Mouse (Mus musculus) hindbrain, embryonic 16.5 days (tissue): Measurements from ENCODE around the gene Ambp. TPM values are rescaled to one million over a fixed set of nuclear protein-coding genes. Genes with fewer than 3 reads are reported as not detected.

Experiments used
- ATAC-seq: fragments of 200-750 bp; cut with Nextera tagmentation; 2 replicates; pipeline ENCODE4 v1.8.0; 2017; ENCODE audit warnings: moderate TSS enrichment, moderate library complexity
- H3K27ac ChIP-seq: fragments of 300-500 bp; sonication (generic); 2 replicates; pipeline ENCODE4 v1.5.1; 2014; ENCODE audit warnings: low read depth, mild to moderate bottlenecking, control low read depth, low read length, moderate library complexity
- H3K27me3 ChIP-seq: fragments of 300-500 bp; sonication (generic); replicated peaks from 2 replicates; pipeline ENCODE4 v1.6.1; 2014; ENCODE audit warnings: low read length; ENCODE audit not compliant: control insufficient read depth, insufficient read depth
- H3K36me3 ChIP-seq: fragments of 300-500 bp; sonication (generic); 2 replicates; pipeline ENCODE4 v1.6.1; 2014; ENCODE audit warnings: mild to moderate bottlenecking, low read length, moderate library complexity, mixed read lengths; ENCODE audit not compliant: control insufficient read depth, insufficient read depth
- H3K4me1 ChIP-seq: fragments of 300-500 bp; sonication (generic); 2 replicates; pipeline ENCODE4 v1.6.1; 2014; ENCODE audit warnings: low read depth, low read length; ENCODE audit not compliant: control insufficient read depth, insufficient read depth
- H3K4me2 ChIP-seq: fragments of 300-500 bp; sonication (generic); 2 replicates; pipeline ENCODE4 v1.6.1; 2014; ENCODE audit warnings: mild to moderate bottlenecking, low read length, control low read depth, moderate library complexity
- H3K4me3 ChIP-seq: fragments of 300-500 bp; sonication (generic); 2 replicates; pipeline ENCODE4 v1.5.1; 2014; ENCODE audit warnings: mild to moderate bottlenecking, low read length, control low read depth, moderate library complexity
- H3K9ac ChIP-seq: fragments of 300-500 bp; sonication (generic); 2 replicates; pipeline ENCODE4 v1.6.1; 2014; ENCODE audit warnings: low read depth, mild to moderate bottlenecking, control low read depth, low read length, moderate library complexity
- H3K9me3 ChIP-seq: fragments of 300-500 bp; sonication (generic); 2 replicates; pipeline ENCODE4 v1.6.1; 2014; ENCODE audit warnings: mild to moderate bottlenecking, low read length, moderate library complexity; ENCODE audit not compliant: control insufficient read depth
- WGBS: fragments of 180-500 bp; shearing (Covaris S2); extraction: QIAGEN DNeasy Blood & Tissue Kit; methylation state at CpG from one replicate; pipeline ENCODE4 v1.1.7; 2014; 5-methylcytosine and 5-hydroxymethylcytosine counted together
- polyA plus RNA-seq: library from polyadenylated mRNA; unstranded; fragments of >200 nt; fragmentation: Nextera tagmentation; extraction: Ambion mirVana; gene quantifications from 2 replicates; pipeline ENCODE4 v1.2.1, GENCODE M21; 2015

Ambp gene
- polyA plus RNA-seq, 1 experiment from 2014 or later, result not detected

DNA sequence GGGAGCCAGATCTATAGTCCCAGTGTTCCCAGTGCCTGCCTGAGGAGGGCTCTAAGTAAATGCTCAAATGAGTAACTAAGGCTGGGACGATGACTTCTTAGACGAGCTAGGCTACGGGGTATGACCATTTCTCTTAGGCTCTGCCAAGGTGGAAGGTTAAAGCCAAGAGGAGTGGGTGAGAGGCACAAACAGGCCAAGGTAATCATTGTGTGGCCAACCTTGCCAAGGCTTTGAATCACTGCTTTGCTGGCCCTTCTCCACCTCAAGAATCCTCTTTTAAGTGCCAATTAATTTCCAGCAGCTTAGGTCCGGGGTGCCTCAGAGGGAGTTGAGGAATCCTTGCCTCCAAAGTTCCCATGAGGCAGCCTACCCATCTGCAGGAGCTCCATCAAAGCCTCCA lies 15.5 kb upstream of the Ambp start:
- H3K27me3 ChIP-seq, result peaks cover 2% of the 10 kb centered on the region; the same call in 1 of the 2 replicates
- WGBS, result 90% methylated on average over 4 of the region's 4 CpGs
- no peak overlapping the region for H3K4me3 ChIP-seq
- H3K27ac ChIP-seq, result no peak overlapping the region
- no peak overlapping the region for H3K9ac ChIP-seq
- 0 out of 2 replicates have a peak, but pooled peaks cover 2% of the 10 kb centered on the region for H3K9me3 ChIP-seq
- no peak for ATAC-seq
- no peaks in the 10 kb centered on the region for H3K4me1 ChIP-seq
- H3K4me2 ChIP-seq, result no peak overlapping the region
- no peaks in the 10 kb centered on the region for H3K36me3 ChIP-seq

DNA sequence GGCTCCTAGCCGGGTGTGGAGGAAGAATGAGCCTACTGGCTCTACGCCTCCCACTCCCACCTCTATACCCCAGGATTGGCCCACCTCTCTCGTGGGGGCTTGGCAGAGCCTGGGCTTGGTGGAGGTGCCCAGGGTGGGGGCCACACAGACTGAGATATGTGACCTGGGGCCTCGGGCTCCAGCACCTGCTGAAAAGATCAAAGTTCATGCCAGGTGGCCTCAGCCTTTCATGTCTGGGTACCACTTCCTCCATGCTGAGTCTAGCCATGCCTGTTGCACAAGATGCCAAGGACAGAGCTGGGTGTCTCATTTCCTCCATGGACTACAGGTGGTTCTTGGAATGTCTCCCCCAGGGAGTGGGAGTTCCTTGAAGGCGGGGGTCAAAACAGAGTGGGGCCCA lies 11.7 kb upstream of the Ambp start:
- no peak overlapping the region for H3K27ac ChIP-seq
- ATAC-seq, result no peak
- no peak overlapping the region for H3K4me2 ChIP-seq
- no peak overlapping the region for H3K9ac ChIP-seq
- no peaks in the 10 kb centered on the region for H3K36me3 ChIP-seq
- H3K27me3 ChIP-seq, result no peaks in the 10 kb centered on the region
- no peak overlapping the region for H3K4me3 ChIP-seq
- no peaks in the 10 kb centered on the region for H3K4me1 ChIP-seq
- 89% methylated on average over 5 of the region's 5 CpGs for WGBS
- H3K9me3 ChIP-seq, result no peaks in the 10 kb centered on the region

DNA sequence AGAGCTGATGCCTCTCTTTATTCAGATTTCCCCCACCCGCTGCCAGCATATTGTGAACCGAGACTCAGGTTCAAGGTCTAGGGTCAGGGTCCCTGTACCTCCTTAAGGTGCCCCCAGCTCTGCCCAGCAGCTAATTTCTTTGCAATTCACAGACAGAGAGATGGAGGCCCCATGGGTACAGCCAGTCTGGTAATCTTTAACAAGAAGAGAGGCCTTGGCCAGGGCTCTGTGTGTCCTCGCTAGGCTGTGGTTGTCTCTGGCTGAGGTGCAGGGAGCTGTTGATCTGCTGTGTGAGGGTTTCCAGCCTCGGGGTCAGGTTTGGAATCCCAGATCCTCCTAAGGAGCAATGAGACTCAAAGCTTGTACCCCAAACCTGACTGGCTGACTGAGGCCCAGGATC lies 11.0 kb upstream of the Ambp start:
- no peak for ATAC-seq
- Histone ChIP-seq H3K4me1 (no peaks in the 10 kb centered on the region), H3K4me2 (no peak overlapping the region), H3K4me3 (no peak overlapping the region), H3K9ac (no peak overlapping the region), H3K36me3 (no peaks in the 10 kb centered on the region), H3K27ac (no peak overlapping the region), H3K9me3 (no peaks in the 10 kb centered on the region), H3K27me3 (no peaks in the 10 kb centered on the region)
- 89% methylated on average over 4 of the region's 4 CpGs for whole genome bisulfite sequencing

DNA sequence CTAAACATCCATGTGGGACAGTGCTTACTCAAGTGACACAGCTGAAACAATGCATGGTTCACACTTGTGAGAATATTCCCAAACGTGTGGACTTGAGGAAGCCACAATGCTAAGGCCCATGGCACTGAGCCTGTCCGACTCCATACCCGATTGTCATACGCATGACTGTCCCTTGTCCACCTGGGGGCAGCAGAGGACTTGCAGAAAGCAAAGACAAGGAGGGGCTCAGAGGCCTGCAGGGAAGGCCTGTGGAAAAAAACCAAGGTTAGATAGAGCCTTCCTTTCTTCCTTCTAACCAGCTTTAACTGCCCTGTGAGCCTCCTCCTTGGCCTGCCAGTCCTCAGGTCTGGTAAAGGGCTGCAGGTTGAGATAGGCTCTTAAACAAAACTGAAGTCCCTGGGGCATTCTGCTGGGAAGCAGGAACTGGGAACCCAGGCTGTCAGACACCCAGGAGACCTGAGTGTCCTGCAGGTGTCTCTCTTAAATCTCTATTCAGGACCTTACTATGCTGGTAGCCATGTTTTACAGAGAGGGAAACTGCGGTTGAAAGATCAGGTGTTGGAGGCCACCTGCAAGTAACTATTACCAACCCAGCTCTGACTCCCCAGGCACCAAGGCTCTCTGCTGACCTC lies 4.5 kb upstream of the Ambp start:
- ATAC-seq, result peak; percentile 96
- Histone ChIP-seq H3K36me3 (no peaks in the 10 kb centered on the region), H3K27ac (no peak overlapping the region), H3K9me3 (no peaks in the 10 kb centered on the region), H3K9ac (no peak overlapping the region), H3K4me1 (no peaks in the 10 kb centered on the region), H3K27me3 (no peaks in the 10 kb centered on the region), H3K4me2 (no peak overlapping the region), H3K4me3 (no peak overlapping the region)
- 18% methylated on average over 5 of the region's 5 CpGs for WGBS

DNA sequence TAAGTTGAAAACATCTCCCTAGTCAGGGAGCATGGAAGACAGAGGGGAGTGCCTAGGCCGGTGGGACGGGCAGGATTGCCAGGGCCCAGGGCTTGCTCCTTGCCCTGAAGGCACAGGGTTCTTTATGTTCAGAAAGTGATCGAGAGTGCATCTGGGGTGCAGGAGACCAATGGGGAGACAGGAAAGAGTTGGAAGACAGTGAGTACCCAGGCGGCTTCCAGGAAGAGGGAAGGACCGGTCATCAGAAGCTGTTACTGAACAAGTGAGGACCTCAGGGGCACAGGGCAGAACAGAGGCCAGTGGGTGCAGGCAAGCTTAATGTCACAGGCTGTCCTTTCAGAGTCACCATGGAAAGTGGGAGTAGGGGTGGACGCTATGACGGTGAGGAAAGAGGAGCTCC lies 3.6 kb upstream of the Ambp start:
- H3K9me3 ChIP-seq, result no peaks in the 10 kb centered on the region
- no peak for ATAC-seq
- 95% methylated on average over 7 of the region's 7 CpGs for WGBS
- no peaks in the 10 kb centered on the region for H3K36me3 ChIP-seq
- no peak overlapping the region for H3K9ac ChIP-seq
- no peak overlapping the region for H3K27ac ChIP-seq
- no peaks in the 10 kb centered on the region for H3K4me1 ChIP-seq
- H3K4me2 ChIP-seq, result no peak overlapping the region
- no peak overlapping the region for H3K4me3 ChIP-seq
- no peaks in the 10 kb centered on the region for H3K27me3 ChIP-seq

DNA sequence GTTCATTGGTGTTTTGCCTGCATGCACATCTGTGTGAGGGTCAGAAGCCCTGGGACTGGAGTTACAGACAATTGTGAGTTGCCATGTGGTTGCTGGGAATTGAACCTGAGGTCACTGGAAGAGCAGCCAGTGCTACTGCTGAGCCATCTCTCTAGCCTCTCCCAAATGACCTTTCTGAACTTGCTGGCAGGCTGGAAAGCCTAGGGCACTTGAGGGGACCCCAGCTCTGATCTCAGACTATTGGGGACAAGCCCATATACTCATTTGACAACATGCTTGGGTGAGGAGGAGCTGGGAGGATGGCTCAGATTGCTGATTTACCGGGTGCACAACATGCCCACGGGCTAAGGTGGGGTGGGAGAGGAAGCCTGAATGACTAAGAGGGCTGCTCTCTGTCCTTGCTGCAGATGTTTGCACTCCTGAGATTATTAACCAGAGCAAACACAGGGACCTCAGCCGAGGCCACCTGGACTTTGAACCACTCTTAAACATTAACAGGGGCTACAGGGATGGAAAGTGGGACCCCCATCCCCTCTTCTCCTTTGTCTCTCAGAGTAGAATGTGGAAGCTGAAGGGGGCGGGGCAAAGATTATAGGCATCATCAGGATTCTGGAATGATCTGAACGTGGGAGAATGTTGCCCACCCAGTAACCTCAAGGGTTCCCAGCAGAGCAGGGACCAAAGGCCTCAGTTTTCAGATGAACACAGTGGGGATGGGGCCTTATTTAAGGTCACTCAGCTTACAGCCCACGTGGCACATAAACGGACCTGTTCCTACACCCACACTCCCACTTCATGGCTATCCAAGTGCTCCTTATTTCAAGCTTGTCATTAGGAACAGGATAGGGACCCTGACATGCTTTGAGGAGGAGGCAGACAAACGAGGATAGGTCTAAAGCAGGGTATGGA lies 2.4 kb upstream of the Ambp start:
- ATAC-seq, result no peak

DNA sequence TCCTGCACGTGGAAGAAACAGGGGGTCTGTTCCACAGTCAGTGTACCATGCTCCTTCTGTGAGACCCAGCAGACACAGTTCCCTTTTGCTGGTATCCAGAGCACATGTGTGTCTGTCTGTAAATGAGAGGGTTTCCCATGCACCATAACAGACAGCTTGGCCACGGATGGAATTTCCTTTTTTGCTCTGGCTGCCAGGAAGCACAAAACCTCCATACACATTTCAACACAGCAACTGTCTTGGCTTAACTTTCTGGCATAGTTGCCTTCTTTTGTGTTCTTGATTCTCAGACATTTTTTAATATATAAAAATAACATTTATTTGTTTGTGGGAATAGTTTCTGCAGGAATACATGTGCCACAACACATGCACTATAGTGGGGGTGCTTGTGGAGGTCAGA lies 997 bp upstream of the Ambp start:
- H3K9ac ChIP-seq, result no peak overlapping the region
- no peaks in the 10 kb centered on the region for H3K36me3 ChIP-seq
- no peaks in the 10 kb centered on the region for H3K27me3 ChIP-seq
- no peak for ATAC-seq
- no peak overlapping the region for H3K4me2 ChIP-seq
- no peak overlapping the region for H3K4me3 ChIP-seq
- H3K4me1 ChIP-seq, result no peaks in the 10 kb centered on the region
- 68% methylated on average over 2 of the region's 2 CpGs for WGBS
- H3K9me3 ChIP-seq, result no peaks in the 10 kb centered on the region
- H3K27ac ChIP-seq, result no peak overlapping the region

More for the DNA sequence above, 2.4 kb upstream of the Ambp start:
- H3K4me2 ChIP-seq, result no peak overlapping the region
- no peak overlapping the region for H3K4me3 ChIP-seq
- H3K4me1 ChIP-seq, result no peaks in the 10 kb centered on the region
- WGBS, result 61% methylated on average over 8 of the region's 8 CpGs
- no peaks in the 10 kb centered on the region for H3K27me3 ChIP-seq
- no peaks in the 10 kb centered on the region for H3K36me3 ChIP-seq
- no peak overlapping the region for H3K9ac ChIP-seq
- no peak overlapping the region for H3K27ac ChIP-seq
- no peaks in the 10 kb centered on the region for H3K9me3 ChIP-seq

DNA sequence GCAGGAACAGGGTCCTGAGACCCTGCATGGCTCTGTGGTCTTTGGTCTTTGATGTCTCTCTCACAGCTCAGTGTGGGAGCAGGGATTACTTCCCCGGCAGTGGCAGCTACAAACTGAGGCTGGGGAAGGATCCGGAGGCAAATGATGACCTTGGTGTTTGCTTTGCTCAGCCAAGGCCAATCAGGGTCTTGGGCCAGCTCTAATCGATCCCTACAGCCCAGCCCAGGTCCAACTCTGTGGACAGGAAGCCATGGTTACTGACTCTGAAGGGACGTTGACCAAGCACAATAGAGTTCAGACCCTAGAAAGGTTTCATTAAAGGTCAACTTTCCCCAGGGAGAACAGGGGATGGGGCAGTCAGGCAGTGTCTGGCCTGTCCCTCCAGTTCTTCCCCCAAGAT lies 571 bp downstream of the Ambp start:
- ATAC-seq, result no peak
- no peaks in the 10 kb centered on the region for H3K4me1 ChIP-seq
- no peak overlapping the region for H3K9ac ChIP-seq
- no peak overlapping the region for H3K4me2 ChIP-seq
- H3K27me3 ChIP-seq, result no peaks in the 10 kb centered on the region
- H3K36me3 ChIP-seq, result no peaks in the 10 kb centered on the region
- H3K4me3 ChIP-seq, result no peak overlapping the region
- H3K9me3 ChIP-seq, result no peaks in the 10 kb centered on the region
- 80% methylated on average over 4 of the region's 4 CpGs for WGBS
- H3K27ac ChIP-seq, result no peak overlapping the region

DNA sequence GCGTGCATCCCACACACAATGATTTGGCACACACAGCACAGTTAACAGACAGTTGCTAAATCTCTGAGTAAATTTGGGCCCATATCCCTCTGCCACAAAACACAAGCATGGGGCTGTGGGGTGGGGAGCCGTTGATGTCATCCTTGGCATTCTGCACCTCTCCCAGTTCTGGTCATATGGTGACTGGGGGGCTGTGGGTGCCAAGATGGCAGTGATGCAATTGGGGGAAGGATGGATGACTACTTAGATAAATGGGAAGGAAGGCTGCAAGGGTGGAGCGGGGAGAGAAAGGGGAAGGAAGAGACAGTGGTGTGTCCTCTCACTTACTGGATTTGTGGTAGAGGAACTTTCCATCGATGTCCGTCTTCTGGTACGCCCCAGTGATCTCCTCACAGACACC lies 3.5 kb downstream of the Ambp start:
- no peak for ATAC-seq

More for the DNA sequence above, 3.5 kb downstream of the Ambp start:
- Histone ChIP-seq H3K27me3 (no peaks in the 10 kb centered on the region), H3K27ac (no peak overlapping the region), H3K4me2 (no peak overlapping the region), H3K4me1 (no peaks in the 10 kb centered on the region), H3K4me3 (no peak overlapping the region), H3K9ac (no peak overlapping the region), H3K36me3 (no peaks in the 10 kb centered on the region), H3K9me3 (no peaks in the 10 kb centered on the region)
- WGBS, result 91% methylated on average over 6 of the region's 6 CpGs
